8 mouse cellular contexts compared by ENCODE assay signal in the genomic region with DNA sequence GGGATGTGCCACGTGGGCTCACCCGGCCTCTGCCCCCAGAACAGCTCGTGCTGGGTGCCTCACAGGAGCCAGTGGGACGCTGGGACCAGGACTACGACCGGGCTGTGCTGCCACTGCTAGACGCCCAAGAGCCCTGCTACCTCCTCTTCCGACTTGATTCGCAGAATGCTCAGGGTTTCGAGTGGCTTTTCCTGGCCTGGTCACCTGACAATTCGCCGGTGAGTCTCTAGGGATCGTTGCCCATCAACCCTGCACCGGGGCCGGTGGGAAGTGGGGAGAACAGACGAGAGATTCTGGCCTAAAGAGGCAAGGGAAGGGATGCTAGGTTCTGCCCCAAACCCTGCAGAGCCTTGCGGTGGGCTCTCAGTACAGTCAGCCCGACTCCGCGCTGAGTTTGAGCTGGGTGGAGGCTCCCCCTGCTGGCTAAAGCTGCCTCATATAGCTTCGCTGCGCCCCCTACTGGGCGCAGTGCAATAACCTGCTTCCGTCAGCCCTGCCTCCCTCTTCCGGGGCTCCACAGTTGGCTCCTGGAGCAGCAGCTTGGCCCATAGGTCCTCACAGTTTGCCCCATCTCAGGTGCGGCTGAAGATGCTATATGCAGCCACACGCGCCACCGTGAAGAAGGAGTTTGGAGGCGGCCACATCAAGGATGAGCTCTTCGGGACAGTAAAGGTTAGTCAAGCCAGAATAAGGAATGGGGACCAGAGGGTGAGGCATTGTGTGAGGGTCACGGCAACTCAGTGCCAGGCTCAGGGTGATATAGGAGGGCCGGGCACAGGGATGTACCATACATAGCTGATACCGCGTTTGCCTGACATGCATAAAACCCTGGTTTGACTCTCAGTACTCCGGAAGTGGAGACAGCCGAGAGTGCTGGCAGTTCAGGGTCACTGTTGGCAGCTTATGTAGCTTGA. TPM values are rescaled to one million over a fixed set of nuclear protein-coding genes. Genes with fewer than 3 reads are reported as not detected.
DNase-seq lines count a peak whose midpoint lies in the region; ATAC-seq and TF ChIP-seq lines count a peak whose summit lies in the region.

No protein-coding gene starts in this region.

- TF ChIP-seq POLR2A in ES-Bruce4 (IDR thresholded peaks at IDR 0.05; ENCODE audit: insufficient read depth, low read length) = no peak

- peak; percentile 84 for DNase-seq in c-Kit-positive CD71-positive TER-119-negative erythroid progenitor cells, embryonic 14.5 days (ENCODE audit: low read depth)
- DNase-seq in forebrain, embryonic 11.5 days (ENCODE audit: low spot score) = peak; percentile 96
- peak; percentile 87 to 92 for DNase-seq in heart, postnatal 14 days
- DNase-seq in large intestine, adult 2 months (ENCODE audit: low read depth, low spot score) = peak; percentile 75
- DNase-seq in lung, postnatal 0 days (ENCODE audit: low spot score) = peak; percentile 95
- peak; percentile 88 for DNase-seq in ovary, postnatal 36 days (ENCODE audit: low spot score)
- peak; percentile 90 for DNase-seq in thymus, postnatal 14 days

- H3K4me2 ChIP-seq in forebrain, embryonic 11.5 days (ENCODE audit: low read depth, low read length, severe bottlenecking) = peak overlapping the region; percentile 54
- H3K4me2 ChIP-seq in lung, postnatal 0 days (replicated peaks; ENCODE audit: low read depth, low read length) = peak overlapping the region; percentile 50

- TF ChIP-seq CTCF in ES-Bruce4 (IDR thresholded peaks at IDR 0.05; ENCODE audit: low read depth, low read length) = peak; percentile 100
- peak; percentile 100 for TF ChIP-seq CTCF in lung, postnatal 0 days (IDR thresholded peaks at IDR 0.05)

- no peaks in the 10 kb centered on the region for H3K27me3 ChIP-seq in ES-Bruce4 (ENCODE audit: control insufficient read depth, insufficient read depth, low read length, poor library complexity, severe bottlenecking)
- no peaks in the 10 kb centered on the region for H3K27me3 ChIP-seq in forebrain, embryonic 11.5 days (ENCODE audit: control insufficient read depth, insufficient read depth, low read length)
- no peaks in the 10 kb centered on the region for H3K27me3 ChIP-seq in lung, postnatal 0 days (replicated peaks; ENCODE audit: insufficient read depth, low read length)

- H3K27ac ChIP-seq in ES-Bruce4 (ENCODE audit: insufficient read depth, low read length) = peak overlapping the region; percentile 90
- H3K27ac ChIP-seq in forebrain, embryonic 11.5 days (ENCODE audit: low read depth, low read length) = peak overlapping the region; percentile 57
- H3K27ac ChIP-seq in lung, postnatal 0 days (ENCODE audit: low read length) = peak overlapping the region; percentile 71

- peak; percentile 81 for ATAC-seq in forebrain, embryonic 11.5 days (replicated peaks; ENCODE audit: low FRiP score)
- peak; percentile 85 for ATAC-seq in lung, postnatal 0 days

- peaks cover 14% of the 10 kb centered on the region for H3K36me3 ChIP-seq in ES-Bruce4 (ENCODE audit: control insufficient read depth, insufficient read depth, low read length, poor library complexity, severe bottlenecking)
- no peaks in the 10 kb centered on the region for H3K36me3 ChIP-seq in forebrain, embryonic 11.5 days (ENCODE audit: control insufficient read depth, insufficient read depth, low read length)
- H3K36me3 ChIP-seq in lung, postnatal 0 days (ENCODE audit: insufficient read depth, low read length) = peaks cover 23% of the 10 kb centered on the region

- H3K9me3 ChIP-seq in ES-Bruce4 (replicated peaks; ENCODE audit: control insufficient read depth, insufficient read depth, low read length, poor library complexity, severe bottlenecking) = no peaks in the 10 kb centered on the region
- H3K9me3 ChIP-seq in forebrain, embryonic 11.5 days (ENCODE audit: control insufficient read depth, low read length) = no peaks in the 10 kb centered on the region
- no peaks in the 10 kb centered on the region for H3K9me3 ChIP-seq in lung, postnatal 0 days (ENCODE audit: low read length)

- peak overlapping the region; percentile 36 for H3K9ac ChIP-seq in ES-Bruce4 (ENCODE audit: low read depth, poor library complexity, severe bottlenecking)
- peak overlapping the region; percentile 67 for H3K9ac ChIP-seq in forebrain, embryonic 11.5 days (ENCODE audit: low read length)
- H3K9ac ChIP-seq in lung, postnatal 0 days (replicated peaks; ENCODE audit: low read depth) = 0 out of 2 replicates have a peak overlapping the region, but pooled peaks have one; percentile 19

- 17% methylated on average over 37 of the region's 37 CpGs for WGBS in forebrain, embryonic 11.5 days
- WGBS in large intestine, adult 2 months = 25% methylated on average over 37 of the region's 37 CpGs
- 24% methylated on average over 37 of the region's 37 CpGs for WGBS in lung, postnatal 0 days

- H3K4me3 ChIP-seq in ES-Bruce4 (ENCODE audit: low read depth, low read length) = peak overlapping the region; percentile 76
- H3K4me3 ChIP-seq in forebrain, embryonic 11.5 days (ENCODE audit: low read depth, low read length) = peak overlapping the region; percentile 15
- H3K4me3 ChIP-seq in lung, postnatal 0 days (ENCODE audit: low read depth, low read length) = peak overlapping the region; percentile 10; the same call in 1 of the 2 replicates

- H3K4me1 ChIP-seq in ES-Bruce4 (ENCODE audit: control insufficient read depth, insufficient read depth, low read length) = peaks cover 6% of the 10 kb centered on the region
- peaks cover 7% of the 10 kb centered on the region for H3K4me1 ChIP-seq in forebrain, embryonic 11.5 days (replicated peaks; ENCODE audit: control insufficient read depth, insufficient read depth, low read length)
- H3K4me1 ChIP-seq in lung, postnatal 0 days (ENCODE audit: insufficient read depth, low read depth, low read length) = no peaks in the 10 kb centered on the region

- TF ChIP-seq EP300 in ES-Bruce4 (IDR thresholded peaks at IDR 0.05; ENCODE audit: insufficient read depth, low read depth, low read length) = peak; percentile 54; the same call in 1 of the 2 replicates
- TF ChIP-seq EP300 in lung, postnatal 0 days (IDR thresholded peaks at IDR 0.05) = no peak

- intact Hi-C loops in heart, postnatal 14 days (cut with DNase I) = loop anchor here (2.0 to 5.0 kb wide), 4 partner anchors 35 to 69 kb away; a partner anchor contains a TSS

RNA-seq across cellular contexts. Expression of a gene that starts 9.0 kb away (rescaled TPM):
- 27.3 and 36.7 TPM in 2 replicates for polyA plus RNA-seq in ES-Bruce4 (2011; ENCODE audit: insufficient read depth, insufficient read length, low read depth, missing spikeins)
- 61.3 and 65.5 TPM in 2 replicates for polyA plus RNA-seq in forebrain, embryonic 11.5 days (2014; fragmentation: Nextera tagmentation; extraction: Ambion mirVana)
- 100 to 1,000 TPM; 122 to 142 TPM for total RNA-seq in heart, postnatal 14 days (2021)
- 33.5 and 33.6 TPM in 2 replicates for polyA plus RNA-seq in large intestine, adult 2 months (2012; rRNA removed)
- polyA plus RNA-seq in lung, postnatal 0 days (2015; fragmentation: Nextera tagmentation; extraction: Ambion mirVana) = 64.2 and 64.6 TPM in 2 replicates

RNA-seq across cellular contexts. Expression of a gene that starts 10.5 kb away (rescaled TPM):
- not detected in 2 replicates for polyA plus RNA-seq in ES-Bruce4 (2011; ENCODE audit: insufficient read depth, insufficient read length, low read depth, missing spikeins)
- not detected in 2 replicates for polyA plus RNA-seq in forebrain, embryonic 11.5 days (2014; fragmentation: Nextera tagmentation; extraction: Ambion mirVana)
- under 1 TPM; 0.55 to 0.88 TPM for total RNA-seq in heart, postnatal 14 days (2021)
- polyA plus RNA-seq in large intestine, adult 2 months (2012; rRNA removed) = 3.3 and 6.0 TPM in 2 replicates
- polyA plus RNA-seq in lung, postnatal 0 days (2015; fragmentation: Nextera tagmentation; extraction: Ambion mirVana) = 0.12 and 0.15 TPM in 2 replicates

RNA-seq across cellular contexts. Expression of a gene that starts 12.4 kb away (rescaled TPM):
- polyA plus RNA-seq in ES-Bruce4 (2011; ENCODE audit: insufficient read depth, insufficient read length, low read depth, missing spikeins) = 23.2 and 23.4 TPM in 2 replicates
- polyA plus RNA-seq in forebrain, embryonic 11.5 days (2014; fragmentation: Nextera tagmentation; extraction: Ambion mirVana) = 37.5 and 40.9 TPM in 2 replicates
- 10 to 100 TPM; 11.8 to 15.2 TPM for total RNA-seq in heart, postnatal 14 days (2021)
- polyA plus RNA-seq in large intestine, adult 2 months (2012; rRNA removed) = 14.6 and 15.7 TPM in 2 replicates
- polyA plus RNA-seq in lung, postnatal 0 days (2015; fragmentation: Nextera tagmentation; extraction: Ambion mirVana) = 33.4 and 37.2 TPM in 2 replicates

RNA-seq across cellular contexts. Expression of a gene that starts 36.5 kb away (rescaled TPM):
- 39.8 and 41.9 TPM in 2 replicates for polyA plus RNA-seq in ES-Bruce4 (2011; ENCODE audit: insufficient read depth, insufficient read length, low read depth, missing spikeins)
- 81.9 and 89.2 TPM in 2 replicates for polyA plus RNA-seq in forebrain, embryonic 11.5 days (2014; fragmentation: Nextera tagmentation; extraction: Ambion mirVana)
- total RNA-seq in heart, postnatal 14 days (2021) = 100 to 1,000 TPM; 562 to 652 TPM
- 106 and 167 TPM in 2 replicates for polyA plus RNA-seq in large intestine, adult 2 months (2012; rRNA removed)
- polyA plus RNA-seq in lung, postnatal 0 days (2015; fragmentation: Nextera tagmentation; extraction: Ambion mirVana) = 292 and 310 TPM in 2 replicates

RNA-seq across cellular contexts. Expression of a gene that starts 41.2 kb away (rescaled TPM):
- polyA plus RNA-seq in ES-Bruce4 (2011; ENCODE audit: insufficient read depth, insufficient read length, low read depth, missing spikeins) = 118 and 122 TPM in 2 replicates
- polyA plus RNA-seq in forebrain, embryonic 11.5 days (2014; fragmentation: Nextera tagmentation; extraction: Ambion mirVana) = 33.5 and 34.6 TPM in 2 replicates
- 10 to 100 TPM; 54.4 to 63.1 TPM for total RNA-seq in heart, postnatal 14 days (2021)
- 48.0 and 56.3 TPM in 2 replicates for polyA plus RNA-seq in large intestine, adult 2 months (2012; rRNA removed)
- polyA plus RNA-seq in lung, postnatal 0 days (2015; fragmentation: Nextera tagmentation; extraction: Ambion mirVana) = 11.3 and 13.2 TPM in 2 replicates

Comparison
In these comparisons a context has a peak if more than half of its experiments do, and no peak if none do; other contexts are left out.
1. Peak in every context shown above with its lines: DNase-seq, ATAC-seq, H3K4me3 ChIP-seq and H3K27ac ChIP-seq.
2. H3K4me3 ChIP-seq: peak in every context shown above with its lines; median percentile 76 in ES-Bruce4; 15 in forebrain, embryonic 11.5 days; 10 in lung, postnatal 0 days.